8 mouse cellular contexts compared by ENCODE assay signal in the genomic region with DNA sequence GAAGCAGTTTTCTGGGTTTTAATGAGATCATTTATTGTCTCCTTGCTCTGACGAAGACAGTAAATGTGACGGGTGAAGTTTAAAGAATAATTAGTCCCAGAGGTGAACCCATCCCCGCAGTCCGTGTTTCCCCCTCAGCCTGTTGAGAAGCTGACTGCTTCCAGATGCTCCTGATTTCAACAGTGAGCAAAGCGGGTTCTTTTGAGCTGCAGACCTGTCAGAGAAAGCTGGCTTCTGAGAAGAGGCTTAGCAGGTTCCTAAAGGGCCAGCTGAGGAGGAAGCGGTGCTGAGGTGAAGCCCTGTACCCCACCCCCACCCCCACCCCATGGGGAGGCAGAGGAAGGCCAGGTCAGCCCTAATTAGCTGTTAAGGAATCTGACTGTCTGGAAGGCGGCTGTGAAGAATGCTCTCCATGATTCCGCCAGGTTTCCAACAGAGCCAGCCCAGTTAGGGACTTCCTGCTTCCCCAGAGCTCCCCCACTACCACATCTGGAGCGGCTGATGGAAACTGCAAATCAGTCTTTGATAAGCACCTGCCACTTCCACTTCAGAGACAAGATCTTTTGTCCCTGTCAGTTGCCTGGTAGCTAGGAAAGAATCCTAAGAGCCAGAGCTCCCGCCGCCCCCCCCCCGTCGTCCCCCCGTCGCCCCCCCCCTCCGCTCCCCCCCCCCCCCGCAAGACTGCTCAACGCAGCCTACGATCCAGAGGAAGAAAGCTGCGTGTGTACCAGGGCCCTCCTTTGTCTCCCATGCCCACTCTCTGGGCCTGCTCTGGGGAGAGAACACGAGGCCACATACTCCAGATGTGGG. TPM values are rescaled to one million over a fixed set of nuclear protein-coding genes. Genes with fewer than 3 reads are reported as not detected.
DNase-seq lines count a peak whose midpoint lies in the region; ATAC-seq and TF ChIP-seq lines count a peak whose summit lies in the region.

No protein-coding gene starts in this region.

- peaks cover 19% of the 10 kb centered on the region for H3K4me1 ChIP-seq in embryonic fibroblast, embryonic 13.5 days (ENCODE audit: control insufficient read depth, insufficient read depth, low read length)
- H3K4me1 ChIP-seq in intestine, embryonic 16.5 days (ENCODE audit: control insufficient read depth, insufficient read depth, low read length), result peaks cover 26% of the 10 kb centered on the region
- H3K4me1 ChIP-seq in neural tube, embryonic 15.5 days, result peaks cover 28% of the 10 kb centered on the region

- TF ChIP-seq CTCF in embryonic fibroblast, embryonic 13.5 days (IDR thresholded peaks at IDR 0.05; ENCODE audit: borderline replicate concordance, insufficient read depth, low read length), result no peak

- H3K27ac ChIP-seq in embryonic fibroblast, embryonic 13.5 days (ENCODE audit: insufficient read depth, low read length), result peak overlapping the region; percentile 35; the same call in 1 of the 2 replicates
- peak overlapping the region; percentile 55; the same call in 1 of the 2 replicates for H3K27ac ChIP-seq in intestine, embryonic 16.5 days (ENCODE audit: low read length)
- H3K27ac ChIP-seq in neural tube, embryonic 15.5 days (replicated peaks), result peak overlapping the region; percentile 51

- DNase-seq in retina, postnatal 1 day, result peak; percentile 38
- no peak for DNase-seq in retina, embryonic 14.5 days (ENCODE audit: low spot score)
- no peak for DNase-seq in adipocyte (ENCODE audit: low spot score)
- DNase-seq in urinary bladder, postnatal 25 days (ENCODE audit: low spot score), result no peak
- no peak for DNase-seq in spleen, adult 12 weeks (ENCODE audit: low spot score)

- no peaks in the 10 kb centered on the region for H3K27me3 ChIP-seq in intestine, embryonic 16.5 days (replicated peaks; ENCODE audit: control insufficient read depth, insufficient read depth, low read length)
- H3K27me3 ChIP-seq in neural tube, embryonic 15.5 days (replicated peaks), result no peaks in the 10 kb centered on the region

- no peaks in the 10 kb centered on the region for H3K9me3 ChIP-seq in intestine, embryonic 16.5 days (ENCODE audit: control insufficient read depth, low read length)
- no peaks in the 10 kb centered on the region for H3K9me3 ChIP-seq in neural tube, embryonic 15.5 days (replicated peaks)

- no peak overlapping the region for H3K9ac ChIP-seq in intestine, embryonic 16.5 days (ENCODE audit: low read depth, low read length)
- no peak overlapping the region for H3K9ac ChIP-seq in neural tube, embryonic 15.5 days (replicated peaks)

- 21% methylated on average over 14 of the region's 21 CpGs for WGBS in intestine, embryonic 16.5 days
- 10% methylated on average over 16 of the region's 21 CpGs for WGBS in neural tube, embryonic 15.5 days

- H3K4me2 ChIP-seq in intestine, embryonic 16.5 days (ENCODE audit: low read depth, low read length), result no peak overlapping the region
- peak overlapping the region; percentile 2; the same call in 1 of the 2 replicates for H3K4me2 ChIP-seq in neural tube, embryonic 15.5 days

- H3K4me3 ChIP-seq in embryonic fibroblast, embryonic 13.5 days (ENCODE audit: insufficient read depth, low read length), result no peak overlapping the region
- no peak overlapping the region for H3K4me3 ChIP-seq in intestine, embryonic 16.5 days (ENCODE audit: low read length)
- H3K4me3 ChIP-seq in neural tube, embryonic 15.5 days (replicated peaks), result no peak overlapping the region

- ATAC-seq in intestine, embryonic 16.5 days, result no peak
- no peak; the same call in 1 of the 2 replicates for ATAC-seq in neural tube, embryonic 15.5 days (ENCODE audit: low FRiP score)

- no peak for TF ChIP-seq POLR2A in embryonic fibroblast, embryonic 13.5 days (IDR thresholded peaks at IDR 0.05; ENCODE audit: low read depth, low read length)

- H3K36me3 ChIP-seq in intestine, embryonic 16.5 days (ENCODE audit: control insufficient read depth, insufficient read depth, low read length), result no peaks in the 10 kb centered on the region
- H3K36me3 ChIP-seq in neural tube, embryonic 15.5 days, result no peaks in the 10 kb centered on the region

RNA-seq across cellular contexts. Expression of gene Hhat, which starts 25.4 kb away (rescaled TPM):
- 12.6 and 15.5 TPM in 2 replicates for polyA plus RNA-seq in embryonic fibroblast, embryonic 13.5 days (2011; ENCODE audit: insufficient read length, low read depth, missing spikeins)
- 8.8 and 9.6 TPM in 2 replicates for polyA plus RNA-seq in intestine, embryonic 16.5 days (2015; fragmentation: Nextera tagmentation; extraction: Ambion mirVana)
- polyA plus RNA-seq in neural tube, embryonic 15.5 days (2015; fragmentation: Nextera tagmentation; extraction: Ambion mirVana), result 4.6 and 5.2 TPM in 2 replicates

RNA-seq across cellular contexts. Expression of gene Sertad4, which starts 59.1 kb away (rescaled TPM):
- polyA plus RNA-seq in embryonic fibroblast, embryonic 13.5 days (2011; ENCODE audit: insufficient read length, low read depth, missing spikeins), result 43.6 and 59.4 TPM in 2 replicates
- polyA plus RNA-seq in intestine, embryonic 16.5 days (2015; fragmentation: Nextera tagmentation; extraction: Ambion mirVana), result 2.4 and 3.0 TPM in 2 replicates
- 16.6 and 17.3 TPM in 2 replicates for polyA plus RNA-seq in neural tube, embryonic 15.5 days (2015; fragmentation: Nextera tagmentation; extraction: Ambion mirVana)
